Mouse (Mus musculus): ENCODE measurements around the gene Ugt1a10.

DNA sequence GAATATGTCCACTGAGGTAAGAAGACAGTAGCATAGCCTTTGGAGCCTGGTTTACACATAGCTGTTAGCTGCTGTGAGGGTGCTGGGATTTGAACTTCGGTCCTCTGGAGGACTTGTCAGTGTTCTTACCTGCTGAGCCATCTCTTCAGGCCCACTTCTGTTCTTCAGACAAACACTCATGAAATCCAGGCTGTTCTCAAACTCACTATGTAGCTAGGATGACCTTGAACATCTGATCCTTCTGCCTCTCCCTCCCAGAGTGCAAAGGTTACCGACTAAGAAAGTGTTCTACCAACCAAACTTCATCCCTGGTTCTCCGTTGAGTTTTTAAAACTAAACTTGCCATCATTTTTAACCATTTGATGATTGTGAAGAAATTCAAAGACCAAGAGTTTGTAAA, 82.1 kb downstream of the Ugt1a10 start:
- TF ChIP-seq POLR2A (IDR thresholded peaks at IDR 0.05; ENCODE audit: insufficient read depth, low read depth, low read length) = no peak
- TF ChIP-seq CTCF (IDR thresholded peaks at IDR 0.05; ENCODE audit: insufficient read depth, low read depth, low read length) = no peak

Measured in olfactory bulb, adult 2 months (tissue).